Mouse (Mus musculus) forebrain, embryonic 15.5 days (tissue): ENCODE measurements around the gene Nxpe5. TPM values are rescaled to one million over a fixed set of nuclear protein-coding genes. Genes with fewer than 3 reads are reported as not detected.

Source experiments
- ATAC-seq: fragments of 200-750 bp; cut with Nextera tagmentation; replicated peaks from 2 replicates; pipeline ENCODE4 v1.8.0; 2017; ENCODE audit warnings: mild to moderate bottlenecking, moderate TSS enrichment, moderate library complexity
- H3K27ac ChIP-seq: fragments of 300-500 bp; sonication (generic); replicated peaks from 2 replicates; pipeline ENCODE4 v1.5.1; 2015; ENCODE audit warnings: mild to moderate bottlenecking, inconsistent platforms
- H3K27me3 ChIP-seq: fragments of 300-500 bp; sonication (generic); 2 replicates; pipeline ENCODE4 v1.6.1; 2015; ENCODE audit warnings: inconsistent platforms
- H3K36me3 ChIP-seq: fragments of 300-500 bp; sonication (generic); 2 replicates; pipeline ENCODE4 v1.6.1; 2015; ENCODE audit warnings: mild to moderate bottlenecking, inconsistent platforms
- H3K4me1 ChIP-seq: fragments of 300-500 bp; sonication (generic); 2 replicates; pipeline ENCODE4 v1.6.1; 2015; ENCODE audit warnings: inconsistent platforms
- H3K4me2 ChIP-seq: fragments of 300-500 bp; sonication (generic); replicated peaks from 2 replicates; pipeline ENCODE4 v1.6.1; 2015; ENCODE audit warnings: mild to moderate bottlenecking, inconsistent platforms
- H3K4me3 ChIP-seq: fragments of 300-500 bp; sonication (generic); 2 replicates; pipeline ENCODE4 v1.5.1; 2015; ENCODE audit warnings: mild to moderate bottlenecking, inconsistent platforms
- H3K9ac ChIP-seq: fragments of 300-500 bp; sonication (generic); replicated peaks from 2 replicates; pipeline ENCODE4 v1.6.1; 2015; ENCODE audit warnings: mild to moderate bottlenecking, inconsistent platforms
- H3K9me3 ChIP-seq: fragments of 300-500 bp; sonication (generic); 2 replicates; pipeline ENCODE4 v1.6.1; 2016; ENCODE audit warnings: inconsistent platforms
- WGBS: fragments of 180-500 bp; shearing (Covaris S2); methylation state at CpG from one replicate; pipeline ENCODE4 v1.1.7; 2015; ENCODE audit warnings: mixed read lengths; 5-methylcytosine and 5-hydroxymethylcytosine counted together
- polyA plus RNA-seq: library from polyadenylated mRNA; unstranded; fragments of >200 nt; fragmentation: Nextera tagmentation; extraction: Ambion mirVana; gene quantifications from 2 replicates; pipeline ENCODE4 v1.2.1, GENCODE M21; 2015

Nxpe5 gene
- polyA plus RNA-seq, 1 experiment from 2014 or later: not detected

DNA sequence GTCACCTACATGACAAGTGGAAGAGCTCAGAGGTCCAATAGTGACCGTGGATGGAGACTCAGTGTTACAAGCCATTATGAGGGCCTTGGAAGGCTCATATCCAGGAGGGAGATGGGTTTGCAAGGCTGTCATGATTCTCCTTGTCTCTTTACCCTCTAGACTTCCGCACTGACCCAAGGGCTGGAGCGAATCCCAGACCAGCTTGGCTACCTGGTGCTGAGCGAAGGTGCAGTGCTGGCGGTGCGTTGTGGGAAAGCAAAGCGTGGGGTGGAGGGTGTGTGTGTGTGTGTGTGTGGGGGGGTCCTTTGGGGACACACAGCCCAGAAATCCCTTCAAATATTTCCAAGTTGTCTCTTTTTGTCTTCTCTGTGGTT, 30.4 kb downstream of the Nxpe5 start:
- H3K4me1 ChIP-seq: peaks cover 12% of the 10 kb centered on the region
- H3K4me2 ChIP-seq: peak overlapping the region; percentile 83
- H3K27me3 ChIP-seq: no peaks in the 10 kb centered on the region
- H3K4me3 ChIP-seq: peak overlapping the region; percentile 60
- no peak for ATAC-seq
- H3K36me3 ChIP-seq: peaks cover 20% of the 10 kb centered on the region
- H3K9ac ChIP-seq: peak overlapping the region; percentile 68
- H3K27ac ChIP-seq: peak overlapping the region; percentile 87
- WGBS: 13% methylated on average over 7 of the region's 7 CpGs
- H3K9me3 ChIP-seq: no peaks in the 10 kb centered on the region

GRCm38 (mm10) chr5:138256966-138257584, 31.4 kb downstream of the Nxpe5 start:
- Histone ChIP-seq H3K27ac (no peak overlapping the region), H3K4me2 (no peak overlapping the region), H3K36me3 (peaks cover 29% of the 10 kb centered on the region), H3K4me3 (no peak overlapping the region), H3K9ac (no peak overlapping the region), H3K27me3 (no peaks in the 10 kb centered on the region), H3K4me1 (peaks cover 18% of the 10 kb centered on the region), H3K9me3 (no peaks in the 10 kb centered on the region)
- ATAC-seq: no peak
- 93% methylated on average over 10 of the region's 10 CpGs for WGBS

DNA sequence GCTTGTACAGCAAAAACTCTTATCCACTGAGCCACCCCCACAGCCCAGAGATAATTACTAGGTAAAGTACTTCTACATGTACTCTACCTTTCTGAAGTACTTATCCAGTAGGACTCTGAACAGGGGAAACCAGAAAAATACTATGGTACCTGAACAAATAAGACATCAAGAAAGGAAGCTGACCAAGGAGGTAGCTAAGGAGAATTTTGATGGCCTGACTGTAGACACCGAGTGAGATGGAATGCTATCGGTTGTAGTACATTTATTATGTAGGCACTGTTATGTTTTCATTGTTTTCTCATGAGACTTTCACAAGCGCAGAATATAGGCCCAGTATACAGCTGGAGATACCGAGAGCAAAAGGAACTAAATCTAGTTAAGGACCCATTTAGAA, 31.9 kb downstream of the Nxpe5 start:
- peaks cover 23% of the 10 kb centered on the region for H3K4me1 ChIP-seq
- H3K36me3 ChIP-seq: peaks cover 29% of the 10 kb centered on the region
- no peak overlapping the region for H3K9ac ChIP-seq
- H3K4me3 ChIP-seq: no peak overlapping the region
- 93% methylated on average over 4 of the region's 4 CpGs for WGBS
- no peak overlapping the region for H3K27ac ChIP-seq
- no peak overlapping the region for H3K4me2 ChIP-seq
- H3K27me3 ChIP-seq: no peaks in the 10 kb centered on the region
- no peaks in the 10 kb centered on the region for H3K9me3 ChIP-seq
- ATAC-seq: no peak

- H3K27me3 ChIP-seq: no peaks in the 10 kb centered on the region
- peaks cover 28% of the 10 kb centered on the region for H3K4me1 ChIP-seq
- 82% methylated on average over 3 of the region's 3 CpGs for WGBS
- no peak overlapping the region for H3K9ac ChIP-seq
- H3K4me2 ChIP-seq: no peak overlapping the region
- H3K4me3 ChIP-seq: no peak overlapping the region
- no peak overlapping the region for H3K27ac ChIP-seq
- H3K9me3 ChIP-seq: no peaks in the 10 kb centered on the region
- peaks cover 29% of the 10 kb centered on the region for H3K36me3 ChIP-seq
- no peak for ATAC-seq
These were observed 32.4 kb downstream of the Nxpe5 start for GRCm38 (mm10) chr5:138258078-138258477.

DNA sequence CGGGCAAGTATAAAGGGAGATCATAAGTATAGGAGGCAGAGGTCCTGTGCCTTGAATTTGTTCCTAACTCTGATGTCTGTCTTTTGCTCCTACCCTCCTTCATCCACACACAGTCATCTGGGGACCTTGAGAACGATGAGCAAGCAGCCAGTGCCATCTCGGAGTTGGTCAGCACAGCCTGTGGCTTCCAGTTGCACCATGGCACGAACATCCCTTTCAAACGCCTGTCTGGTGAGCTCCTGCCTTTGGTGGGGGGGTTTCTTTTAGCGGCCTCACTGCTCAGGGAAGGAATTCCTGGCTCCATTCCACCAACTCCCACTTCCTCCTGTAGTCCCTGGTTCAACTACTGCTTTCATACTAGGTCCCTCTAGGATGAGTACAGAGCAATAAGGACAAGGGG, 32.8 kb downstream of the Nxpe5 start:
- Histone ChIP-seq H3K4me2 (no peak overlapping the region), H3K9me3 (no peaks in the 10 kb centered on the region), H3K27me3 (no peaks in the 10 kb centered on the region), H3K4me3 (no peak overlapping the region), H3K27ac (no peak overlapping the region), H3K9ac (no peak overlapping the region), H3K36me3 (peaks cover 29% of the 10 kb centered on the region), H3K4me1 (peaks cover 30% of the 10 kb centered on the region)
- 87% methylated on average over 6 of the region's 6 CpGs for WGBS
- no peak for ATAC-seq

DNA sequence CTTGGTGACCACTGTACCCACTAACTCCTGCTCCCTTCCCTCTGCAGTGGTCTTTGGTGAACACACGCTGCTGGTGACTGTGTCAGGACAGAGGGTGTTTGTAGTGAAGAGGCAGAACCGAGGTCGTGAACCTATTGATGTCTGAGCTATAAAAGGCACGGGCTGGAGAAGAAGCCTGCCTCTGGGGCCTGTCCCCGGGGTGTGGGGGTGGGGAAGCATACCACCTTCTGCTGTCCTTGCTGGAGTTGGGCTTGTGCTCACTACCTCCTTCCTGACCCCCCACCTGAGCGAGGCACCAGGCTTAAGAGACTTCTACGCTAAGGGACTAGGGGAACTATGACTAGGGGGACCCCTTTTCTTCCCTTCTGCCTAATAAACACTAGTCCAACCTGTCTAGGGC, 33.3 kb downstream of the Nxpe5 start:
- ATAC-seq: no peak
- Histone ChIP-seq H3K9ac (no peak overlapping the region), H3K4me1 (peaks cover 30% of the 10 kb centered on the region), H3K27me3 (no peaks in the 10 kb centered on the region), H3K27ac (no peak overlapping the region), H3K4me2 (no peak overlapping the region), H3K4me3 (no peak overlapping the region), H3K9me3 (no peaks in the 10 kb centered on the region), H3K36me3 (peaks cover 29% of the 10 kb centered on the region)
- WGBS: 86% methylated on average over 7 of the region's 7 CpGs

DNA sequence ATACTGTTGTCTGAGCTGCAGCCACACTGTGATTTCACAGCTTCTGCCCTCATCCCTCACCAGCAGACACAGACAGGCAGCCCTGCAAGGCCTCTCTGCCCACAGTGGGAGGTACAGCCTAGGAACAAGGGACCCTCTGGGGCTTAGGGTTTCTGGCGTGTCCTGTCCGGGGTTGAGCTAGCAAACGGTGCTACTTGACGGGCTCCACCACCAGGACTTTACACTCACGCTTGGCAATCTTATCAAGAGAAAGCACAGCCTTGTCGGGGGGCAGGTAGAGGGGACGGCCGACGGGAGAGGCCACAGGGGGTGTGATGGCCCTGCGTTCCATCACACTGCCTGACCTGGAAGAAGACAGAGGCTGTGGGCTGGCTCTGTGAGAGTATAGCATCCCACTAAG, 34.4 kb downstream of the Nxpe5 start:
- WGBS: 85% methylated on average over 10 of the region's 10 CpGs

DNA sequence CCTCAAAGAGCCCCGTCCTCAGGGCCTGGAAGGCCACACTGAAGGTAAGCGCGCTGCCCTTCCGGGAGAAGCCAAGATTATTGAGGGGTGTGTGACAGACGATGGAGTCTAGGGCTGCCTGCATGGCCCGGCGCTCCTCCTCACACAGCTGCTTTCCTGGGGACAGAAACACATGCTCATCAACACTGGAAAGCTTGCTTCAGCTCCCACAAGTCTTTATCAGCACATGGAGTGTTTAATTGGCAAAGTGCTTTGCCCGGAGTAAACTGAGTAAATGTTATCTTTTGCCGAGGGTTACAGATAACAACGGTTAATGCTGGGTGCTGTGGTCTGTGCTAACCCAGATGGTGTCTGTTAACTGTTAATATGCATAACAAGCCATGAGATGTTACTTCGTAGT, 35.1 kb downstream of the Nxpe5 start:
- ATAC-seq: no peak
- 95% methylated on average over 11 of the region's 11 CpGs for WGBS
- Histone ChIP-seq H3K9me3 (no peaks in the 10 kb centered on the region), H3K27ac (no peak overlapping the region), H3K9ac (no peak overlapping the region), H3K4me3 (no peak overlapping the region), H3K4me2 (no peak overlapping the region), H3K4me1 (peaks cover 38% of the 10 kb centered on the region), H3K27me3 (no peaks in the 10 kb centered on the region), H3K36me3 (peaks cover 31% of the 10 kb centered on the region)

More for the DNA sequence above, 34.4 kb downstream of the Nxpe5 start:
- H3K4me1 ChIP-seq: peaks cover 36% of the 10 kb centered on the region
- H3K4me2 ChIP-seq: no peak overlapping the region
- H3K36me3 ChIP-seq: peaks cover 29% of the 10 kb centered on the region
- H3K27ac ChIP-seq: no peak overlapping the region
- no peak overlapping the region for H3K4me3 ChIP-seq
- ATAC-seq: no peak
- no peak overlapping the region for H3K9ac ChIP-seq
- H3K9me3 ChIP-seq: no peaks in the 10 kb centered on the region
- no peaks in the 10 kb centered on the region for H3K27me3 ChIP-seq

DNA sequence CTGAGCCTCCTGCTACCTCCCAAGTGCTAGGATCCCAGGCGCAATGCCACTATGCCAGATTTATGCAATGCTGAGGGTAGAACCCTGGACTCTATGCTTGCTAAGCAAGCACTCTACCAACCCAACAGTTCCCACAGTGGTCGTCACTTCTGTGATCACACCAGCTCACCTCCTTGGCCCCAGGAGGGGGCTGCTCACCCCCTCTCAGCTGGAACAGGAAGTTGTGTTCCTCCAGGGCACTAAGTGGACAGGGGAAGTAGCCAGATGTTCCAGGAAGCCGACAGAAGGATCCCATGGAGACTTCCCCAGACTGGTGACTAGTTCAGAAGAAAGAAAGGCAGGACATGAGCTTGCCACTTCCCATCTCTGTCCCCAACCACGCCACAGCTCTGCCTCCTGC, 36.3 kb downstream of the Nxpe5 start:
- 85% methylated on average over 4 of the region's 4 CpGs for WGBS
- H3K4me3 ChIP-seq: 0 out of 2 replicates have a peak overlapping the region, but pooled peaks have one; percentile 62

DNA sequence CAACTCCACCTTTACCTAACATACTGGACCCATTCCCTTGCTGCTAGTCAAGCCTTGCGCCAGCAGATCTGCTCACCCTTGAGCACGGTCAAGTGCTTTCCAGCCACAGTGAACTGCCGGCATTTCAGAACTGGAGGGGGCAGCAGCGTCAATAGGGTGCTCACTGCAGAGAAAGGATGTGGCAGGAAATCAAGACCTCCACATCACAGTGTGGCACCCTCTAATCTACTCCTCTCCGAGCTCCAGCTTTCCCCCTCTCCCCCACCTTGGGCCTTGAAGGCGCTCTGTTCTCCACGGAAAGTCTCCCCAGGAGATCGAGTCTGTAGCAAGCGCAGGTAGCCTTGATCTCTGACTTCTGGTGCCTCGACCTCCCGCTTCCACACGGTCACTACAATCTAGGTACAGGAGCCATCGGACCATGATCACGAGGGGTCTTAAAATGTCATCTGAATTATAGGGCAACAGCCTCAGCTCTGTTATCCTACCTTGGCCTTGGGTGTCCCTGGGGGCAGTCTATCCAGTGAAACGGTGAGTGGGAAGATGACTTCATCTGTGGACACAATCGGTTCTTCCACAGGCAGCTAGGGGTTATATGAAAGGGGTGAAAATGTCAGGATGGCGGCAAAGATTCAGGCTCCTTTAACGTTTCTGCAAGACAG, 37.0 kb downstream of the Nxpe5 start:
- Histone ChIP-seq H3K4me1 (peaks cover 31% of the 10 kb centered on the region), H3K27me3 (no peaks in the 10 kb centered on the region), H3K9ac (peak overlapping the region; percentile 79), H3K9me3 (no peaks in the 10 kb centered on the region), H3K27ac (no peak overlapping the region), H3K4me2 (peak overlapping the region; percentile 92), H3K4me3 (peak overlapping the region; percentile 62), H3K36me3 (peaks cover 33% of the 10 kb centered on the region)
- WGBS: 69% methylated on average over 18 of the region's 18 CpGs
- ATAC-seq: no peak

More for the DNA sequence above, 36.3 kb downstream of the Nxpe5 start:
- no peak overlapping the region for H3K4me2 ChIP-seq
- peaks cover 33% of the 10 kb centered on the region for H3K36me3 ChIP-seq
- H3K27ac ChIP-seq: no peak overlapping the region
- ATAC-seq: no peak
- H3K4me1 ChIP-seq: peaks cover 31% of the 10 kb centered on the region
- no peaks in the 10 kb centered on the region for H3K27me3 ChIP-seq
- no peaks in the 10 kb centered on the region for H3K9me3 ChIP-seq
- H3K9ac ChIP-seq: 0 out of 2 replicates have a peak overlapping the region, but pooled peaks have one; percentile 79

GRCm38 (mm10) chr5:138263260-138264206, 37.8 kb downstream of the Nxpe5 start, which contains the start of gene BC037034:
TSS of gene BC037034 (minus strand) at chr5:138264033.
- under 1% methylated on average over 71 of the region's 71 CpGs for WGBS
- Histone ChIP-seq H3K9ac (peak within 1 kb of the TSS; percentile 79), H3K27me3 (no peaks in the 10 kb centered on the region), H3K4me3 (peak within 1 kb of the TSS; percentile 62), H3K36me3 (peaks cover 33% of the 10 kb centered on the region), H3K4me1 (peaks cover 31% of the 10 kb centered on the region), H3K9me3 (no peaks in the 10 kb centered on the region), H3K27ac (peak within 1 kb of the TSS; percentile 63), H3K4me2 (peak within 1 kb of the TSS; percentile 92)
- peak; percentile 92 for ATAC-seq

- Histone ChIP-seq H3K4me3 (peak overlapping the region; percentile 62), H3K27me3 (no peaks in the 10 kb centered on the region), H3K36me3 (peaks cover 30% of the 10 kb centered on the region), H3K9me3 (no peaks in the 10 kb centered on the region), H3K27ac (peak overlapping the region; percentile 63), H3K4me2 (peak overlapping the region; percentile 92), H3K9ac (peak overlapping the region; percentile 79), H3K4me1 (peaks cover 31% of the 10 kb centered on the region)
- ATAC-seq: 0 out of 2 replicates have a peak, but pooled peaks have one; percentile 6
- 13% methylated on average over 6 of the region's 6 CpGs for WGBS
These were observed 38.5 kb downstream of the Nxpe5 start for GRCm38 (mm10) chr5:138264207-138264578.
